ENCODE assay signal across 9 mouse cellular contexts in genomic region chr11:116226414-116226813, GRCm38 (mm10). TPM values are rescaled to one million over a fixed set of nuclear protein-coding genes. Genes with fewer than 3 reads are reported as not detected.
DNase-seq lines count a peak whose midpoint lies in the region; ATAC-seq lines count a peak whose summit lies in the region.
"Had no signal": no experiment of that assay in that cellular context is flagged by ENCODE, and none has a peak within 500 bp of the region (broad histone marks: within the 10 kb centered on the region; RNA-seq: fewer than 3 reads in every experiment).

No protein-coding gene starts in this region.

- H3K9me3 ChIP-seq in liver, embryonic 12.5 days (replicated peaks): no peaks in the 10 kb centered on the region
- no peaks in the 10 kb centered on the region for H3K9me3 ChIP-seq in intestine, embryonic 15.5 days
- no peaks in the 10 kb centered on the region for H3K9me3 ChIP-seq in liver, embryonic 11.5 days (ENCODE audit: control insufficient read depth, low read length)
- H3K9me3 ChIP-seq: stomach, embryonic 15.5 days had no signal

- no peak overlapping the region for H3K4me2 ChIP-seq in liver, embryonic 12.5 days
- H3K4me2 ChIP-seq in intestine, embryonic 15.5 days (replicated peaks): no peak overlapping the region
- H3K4me2 ChIP-seq in liver, embryonic 11.5 days: no peak overlapping the region
- H3K4me2 ChIP-seq: stomach, embryonic 15.5 days had no signal

- H3K27ac ChIP-seq in liver, embryonic 12.5 days: no peak overlapping the region
- no peak overlapping the region for H3K27ac ChIP-seq in intestine, embryonic 15.5 days
- H3K27ac ChIP-seq in liver, embryonic 11.5 days (ENCODE audit: low read depth, low read length): no peak overlapping the region
- H3K27ac ChIP-seq: stomach, embryonic 15.5 days had no signal

- no peak overlapping the region for H3K4me3 ChIP-seq in liver, embryonic 12.5 days
- no peak overlapping the region for H3K4me3 ChIP-seq in intestine, embryonic 15.5 days (replicated peaks)
- H3K4me3 ChIP-seq in liver, embryonic 11.5 days (ENCODE audit: low read depth, low read length): no peak overlapping the region
- H3K4me3 ChIP-seq: stomach, embryonic 15.5 days had no signal

- peaks cover 68% of the 10 kb centered on the region for H3K27me3 ChIP-seq in liver, embryonic 12.5 days (replicated peaks)
- peaks cover 8% of the 10 kb centered on the region; the same call in 1 of the 2 replicates for H3K27me3 ChIP-seq in intestine, embryonic 15.5 days (replicated peaks)
- peaks cover 40% of the 10 kb centered on the region for H3K27me3 ChIP-seq in liver, embryonic 11.5 days (replicated peaks; ENCODE audit: control insufficient read depth, insufficient read depth, low read length)

- no peak for ATAC-seq in liver, embryonic 12.5 days
- peak; percentile 65 for ATAC-seq in erythroblast, adult 5-6 weeks (replicated peaks; ENCODE audit: low FRiP score, poor library complexity, severe bottlenecking)
- peak; percentile 23; the same call in 1 of the 2 replicates for ATAC-seq in intestine, embryonic 15.5 days
- ATAC-seq in liver, embryonic 11.5 days (replicated peaks; ENCODE audit: low FRiP score): no peak

- no peak overlapping the region for H3K9ac ChIP-seq in liver, embryonic 12.5 days
- H3K9ac ChIP-seq in intestine, embryonic 15.5 days: no peak overlapping the region
- H3K9ac ChIP-seq in liver, embryonic 11.5 days (ENCODE audit: low read depth, low read length): no peak overlapping the region
- H3K9ac ChIP-seq: stomach, embryonic 15.5 days had no signal

- WGBS in liver, embryonic 12.5 days (ENCODE audit: insufficient replicate concordance): 4% methylated on average over 2 of the region's 2 CpGs
- 2% methylated on average over 2 of the region's 2 CpGs for WGBS in intestine, embryonic 15.5 days
- WGBS in liver, embryonic 11.5 days: 3% methylated on average over 2 of the region's 2 CpGs

- H3K36me3 ChIP-seq in liver, embryonic 12.5 days: no peaks in the 10 kb centered on the region
- H3K36me3 ChIP-seq in intestine, embryonic 15.5 days: no peaks in the 10 kb centered on the region
- no peaks in the 10 kb centered on the region for H3K36me3 ChIP-seq in liver, embryonic 11.5 days (ENCODE audit: control insufficient read depth, insufficient read depth, low read length)

- no peaks in the 10 kb centered on the region for H3K4me1 ChIP-seq in liver, embryonic 12.5 days
- H3K4me1 ChIP-seq in intestine, embryonic 15.5 days (replicated peaks): peaks cover 7% of the 10 kb centered on the region; the same call in 1 of the 2 replicates
- H3K4me1 ChIP-seq in liver, embryonic 11.5 days (replicated peaks; ENCODE audit: control insufficient read depth, insufficient read depth, low read length): peaks cover 7% of the 10 kb centered on the region; the same call in 1 of the 2 replicates

- peak; percentile 88 for DNase-seq in liver
- peak; percentile 64 to 81 for DNase-seq in adrenal gland, postnatal 4 days (ENCODE audit: low spot score in 2 of 2)
- peak; percentile 80 for DNase-seq in liver, embryonic 11.5 days (ENCODE audit: low spot score)
- DNase-seq in retina, embryonic 14.5 days (ENCODE audit: low spot score): peak; percentile 92
- peak; percentile 86 for DNase-seq in thymus, postnatal 25 days

RNA-seq across cellular contexts. Expression of gene Evpl, which starts 11.5 kb away (rescaled TPM):
- 0.30 and 0.31 TPM in 2 replicates for polyA plus RNA-seq in liver, embryonic 12.5 days (2016; fragmentation: Nextera tagmentation; extraction: Ambion mirVana)
- 1 to 10 TPM; 2.2 to 4.3 TPM for total RNA-seq in adrenal gland, postnatal 4 days (2021)
- total RNA-seq in erythroblast, adult 5-6 weeks (2015; ENCODE audit: low replicate concordance): not detected in 2 replicates
- 0.09 and 0.56 TPM in 2 replicates for total RNA-seq in erythroblast, adult 5-6 weeks (2017; ENCODE audit: low replicate concordance)
- polyA plus RNA-seq in intestine, embryonic 15.5 days (2015; fragmentation: Nextera tagmentation; extraction: Ambion mirVana): 3.3 and 3.4 TPM in 2 replicates
- 0.56 TPM in 2 replicates for polyA plus RNA-seq in liver, embryonic 11.5 days (2014; fragmentation: Nextera tagmentation; extraction: Ambion mirVana)

RNA-seq across cellular contexts. Expression of gene Acox1, which starts 27.6 kb away (rescaled TPM):
- polyA plus RNA-seq in liver, embryonic 12.5 days (2016; fragmentation: Nextera tagmentation; extraction: Ambion mirVana): 15.3 and 19.7 TPM in 2 replicates
- 100 to 1,000 TPM; 100 to 111 TPM for total RNA-seq in adrenal gland, postnatal 4 days (2021)
- 8.3 and 8.6 TPM in 2 replicates for total RNA-seq in erythroblast, adult 5-6 weeks (2015; ENCODE audit: low replicate concordance)
- 11.3 and 12.7 TPM in 2 replicates for total RNA-seq in erythroblast, adult 5-6 weeks (2017; ENCODE audit: low replicate concordance)
- polyA plus RNA-seq in intestine, embryonic 15.5 days (2015; fragmentation: Nextera tagmentation; extraction: Ambion mirVana): 56.9 and 59.4 TPM in 2 replicates
- polyA plus RNA-seq in liver, embryonic 11.5 days (2014; fragmentation: Nextera tagmentation; extraction: Ambion mirVana): 22.7 and 23.6 TPM in 2 replicates

RNA-seq across cellular contexts. Expression of gene Ten1, which starts 27.8 kb away (rescaled TPM):
- polyA plus RNA-seq in liver, embryonic 12.5 days (2016; fragmentation: Nextera tagmentation; extraction: Ambion mirVana): 43.4 and 44.0 TPM in 2 replicates
- 10 to 100 TPM; 31.6 to 32.9 TPM for total RNA-seq in adrenal gland, postnatal 4 days (2021)
- total RNA-seq in erythroblast, adult 5-6 weeks (2015; ENCODE audit: low replicate concordance): 10.4 and 14.4 TPM in 2 replicates
- 2.7 and 6.4 TPM in 2 replicates for total RNA-seq in erythroblast, adult 5-6 weeks (2017; ENCODE audit: low replicate concordance)
- polyA plus RNA-seq in intestine, embryonic 15.5 days (2015; fragmentation: Nextera tagmentation; extraction: Ambion mirVana): 98.0 and 100 TPM in 2 replicates
- 62.3 and 63.8 TPM in 2 replicates for polyA plus RNA-seq in liver, embryonic 11.5 days (2014; fragmentation: Nextera tagmentation; extraction: Ambion mirVana)

RNA-seq across cellular contexts. Expression of gene Srp68, which starts 47.6 kb away (rescaled TPM):
- polyA plus RNA-seq in liver, embryonic 12.5 days (2016; fragmentation: Nextera tagmentation; extraction: Ambion mirVana): 66.4 and 66.8 TPM in 2 replicates
- 10 to 100 TPM; 79.7 to 81.2 TPM for total RNA-seq in adrenal gland, postnatal 4 days (2021)
- 7.5 and 11.7 TPM in 2 replicates for total RNA-seq in erythroblast, adult 5-6 weeks (2015; ENCODE audit: low replicate concordance)
- total RNA-seq in erythroblast, adult 5-6 weeks (2017; ENCODE audit: low replicate concordance): 8.5 and 15.1 TPM in 2 replicates
- polyA plus RNA-seq in intestine, embryonic 15.5 days (2015; fragmentation: Nextera tagmentation; extraction: Ambion mirVana): 95.2 and 96.7 TPM in 2 replicates
- polyA plus RNA-seq in liver, embryonic 11.5 days (2014; fragmentation: Nextera tagmentation; extraction: Ambion mirVana): 88.4 and 89.4 TPM in 2 replicates

RNA-seq across cellular contexts. Expression of gene Galr2, which starts 54.3 kb away (rescaled TPM):
- polyA plus RNA-seq in liver, embryonic 12.5 days (2016; fragmentation: Nextera tagmentation; extraction: Ambion mirVana): not detected in 2 replicates
- under 1 TPM; 0.20 to 0.28 TPM for total RNA-seq in adrenal gland, postnatal 4 days (2021)
- total RNA-seq in erythroblast, adult 5-6 weeks (2015; ENCODE audit: low replicate concordance): not detected in 2 replicates
- total RNA-seq in erythroblast, adult 5-6 weeks (2017; ENCODE audit: low replicate concordance): not detected in 2 replicates
- 0.19 and 0.21 TPM in 2 replicates for polyA plus RNA-seq in intestine, embryonic 15.5 days (2015; fragmentation: Nextera tagmentation; extraction: Ambion mirVana)
- polyA plus RNA-seq in liver, embryonic 11.5 days (2014; fragmentation: Nextera tagmentation; extraction: Ambion mirVana): 0.11 TPM in 1 of 2 replicates, not detected in the other

Comparison
In these comparisons a context has a peak if more than half of its experiments do, and no peak if none do; other contexts are left out.
1. ATAC-seq: peak in erythroblast, adult 5-6 weeks (single experiment) and intestine, embryonic 15.5 days (single experiment); none in liver, embryonic 12.5 days (single experiment) and liver, embryonic 11.5 days (single experiment).
2. Peak in every context shown above with its lines, with median percentiles within 50 percentile points of each other: DNase-seq.